Mouse (Mus musculus) stomach, embryonic 16.5 days (tissue): ENCODE data around the gene Bicd2. TPM values are rescaled to one million over a fixed set of nuclear protein-coding genes. Genes with fewer than 3 reads are reported as not detected.

Experiments
- ATAC-seq: fragments of 200-750 bp; cut with Nextera tagmentation; 2 replicates; pipeline ENCODE4 v1.8.0; 2017; ENCODE audit warnings: moderate number of reproducible peaks, moderate TSS enrichment; ENCODE audit not compliant: insufficient read depth, low FRiP score
- H3K27ac ChIP-seq: fragments of 300-500 bp; sonication (generic); 2 replicates; pipeline ENCODE4 v1.5.1; 2014; ENCODE audit warnings: low read length
- H3K27me3 ChIP-seq: fragments of 300-500 bp; sonication (generic); 2 replicates; pipeline ENCODE4 v1.6.1; 2014; ENCODE audit warnings: low read length, control low read depth, mixed read lengths; ENCODE audit not compliant: control insufficient read depth, insufficient read depth
- H3K36me3 ChIP-seq: fragments of 300-500 bp; sonication (generic); 2 replicates; pipeline ENCODE4 v1.6.1; 2014; ENCODE audit warnings: low read length; ENCODE audit not compliant: control insufficient read depth, insufficient read depth
- H3K4me1 ChIP-seq: fragments of 300-500 bp; sonication (generic); 2 replicates; pipeline ENCODE4 v1.6.1; 2014; ENCODE audit warnings: low read length, control low read depth, mixed read lengths; ENCODE audit not compliant: control insufficient read depth, insufficient read depth
- H3K4me2 ChIP-seq: fragments of 300-500 bp; sonication (generic); 2 replicates; pipeline ENCODE4 v1.6.1; 2014; ENCODE audit warnings: low read depth, low read length, mixed read lengths
- H3K4me3 ChIP-seq: fragments of 300-500 bp; sonication (generic); replicated peaks from 2 replicates; pipeline ENCODE4 v1.5.1; 2014; ENCODE audit warnings: mild to moderate bottlenecking, low read length
- H3K9ac ChIP-seq: fragments of 300-500 bp; sonication (generic); 2 replicates; pipeline ENCODE4 v1.6.1; 2014; ENCODE audit warnings: low read length
- H3K9me3 ChIP-seq: fragments of 300-500 bp; sonication (generic); replicated peaks from 2 replicates; pipeline ENCODE4 v1.6.1; 2016; ENCODE audit warnings: low read length, control low read depth; ENCODE audit not compliant: control insufficient read depth
- WGBS: fragments of 180-500 bp; shearing (Covaris S2); extraction: QIAGEN DNeasy Blood & Tissue Kit; methylation state at CpG from one replicate; pipeline ENCODE4 v1.1.7; 2014; 5-methylcytosine and 5-hydroxymethylcytosine counted together
- polyA plus RNA-seq: library from polyadenylated mRNA; unstranded; fragments of >200 nt; fragmentation: Nextera tagmentation; extraction: Ambion mirVana; gene quantifications from 2 replicates; pipeline ENCODE4 v1.2.1, GENCODE M21; 2015

Bicd2 gene
- polyA plus RNA-seq, 1 experiment from 2014 or later = 26.5 TPM

DNA sequence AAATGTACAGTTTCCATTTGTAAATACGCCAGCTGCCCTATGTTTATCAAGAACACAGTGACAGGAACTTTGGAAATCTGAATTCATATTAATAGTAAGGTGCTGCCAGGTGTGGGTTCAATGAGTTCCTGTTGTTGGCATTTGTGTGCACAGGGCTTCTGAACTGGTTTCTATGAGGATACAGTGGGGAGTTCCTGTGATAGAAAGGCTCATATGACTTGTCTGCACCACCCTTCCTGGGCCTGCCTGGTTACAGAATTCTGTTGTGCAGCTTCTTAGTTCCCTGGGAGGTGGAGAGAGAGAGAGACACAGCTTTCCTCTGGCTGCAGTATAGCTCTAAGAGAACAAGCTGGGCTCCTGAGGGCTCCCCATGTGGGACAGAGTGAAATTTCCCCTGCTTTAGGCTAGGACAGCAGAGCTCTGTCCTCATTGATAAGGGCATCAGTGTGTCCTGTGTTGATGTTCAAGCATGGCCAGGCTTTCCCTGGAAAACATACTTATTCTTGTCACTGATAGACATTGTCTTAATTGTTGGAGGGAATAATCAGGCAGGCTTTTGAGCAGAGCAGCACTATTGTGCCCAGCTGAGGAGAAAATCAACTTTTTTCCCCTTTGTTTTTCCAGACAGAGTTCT is 86.8 kb downstream of the Bicd2 start:
- no peak for ATAC-seq
- H3K27ac ChIP-seq = no peak overlapping the region
- no peaks in the 10 kb centered on the region for H3K27me3 ChIP-seq
- 0 out of 2 replicates have a peak, but pooled peaks cover 2% of the 10 kb centered on the region for H3K36me3 ChIP-seq
- H3K9ac ChIP-seq = no peak overlapping the region
- H3K4me3 ChIP-seq = no peak overlapping the region
- H3K9me3 ChIP-seq = no peaks in the 10 kb centered on the region
- peaks cover 11% of the 10 kb centered on the region; the same call in 1 of the 2 replicates for H3K4me1 ChIP-seq
- no peak overlapping the region for H3K4me2 ChIP-seq
- WGBS = 86% methylated on average over 1 of the region's 1 CpGs

DNA sequence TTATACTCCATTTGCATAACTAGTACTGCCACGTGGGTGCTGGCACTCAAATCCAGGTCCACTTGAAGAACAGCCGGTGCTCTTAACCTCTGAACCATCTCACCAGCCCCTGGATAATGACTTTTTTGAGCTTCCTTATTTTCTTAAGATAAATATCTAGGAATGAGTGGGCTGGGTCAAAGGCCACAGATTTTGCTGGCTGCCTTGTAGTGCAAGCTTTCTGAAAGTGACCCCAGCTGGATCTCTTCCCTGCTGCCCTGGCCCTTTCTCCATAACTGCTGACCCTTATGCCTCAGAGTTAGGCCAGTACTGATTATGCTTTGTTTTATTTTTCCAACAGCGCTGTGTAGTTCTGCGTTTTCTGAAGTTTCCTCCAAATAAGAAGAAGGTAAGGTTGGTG is 89.1 kb downstream of the Bicd2 start:
- no peak for ATAC-seq
- Histone ChIP-seq H3K27ac (no peak overlapping the region), H3K4me1 (peaks cover 11% of the 10 kb centered on the region; the same call in 1 of the 2 replicates), H3K36me3 (0 out of 2 replicates have a peak, but pooled peaks cover 2% of the 10 kb centered on the region), H3K27me3 (no peaks in the 10 kb centered on the region), H3K9me3 (no peaks in the 10 kb centered on the region), H3K4me2 (no peak overlapping the region), H3K9ac (no peak overlapping the region), H3K4me3 (no peak overlapping the region)
- 52% methylated on average over 4 of the region's 4 CpGs for WGBS

DNA sequence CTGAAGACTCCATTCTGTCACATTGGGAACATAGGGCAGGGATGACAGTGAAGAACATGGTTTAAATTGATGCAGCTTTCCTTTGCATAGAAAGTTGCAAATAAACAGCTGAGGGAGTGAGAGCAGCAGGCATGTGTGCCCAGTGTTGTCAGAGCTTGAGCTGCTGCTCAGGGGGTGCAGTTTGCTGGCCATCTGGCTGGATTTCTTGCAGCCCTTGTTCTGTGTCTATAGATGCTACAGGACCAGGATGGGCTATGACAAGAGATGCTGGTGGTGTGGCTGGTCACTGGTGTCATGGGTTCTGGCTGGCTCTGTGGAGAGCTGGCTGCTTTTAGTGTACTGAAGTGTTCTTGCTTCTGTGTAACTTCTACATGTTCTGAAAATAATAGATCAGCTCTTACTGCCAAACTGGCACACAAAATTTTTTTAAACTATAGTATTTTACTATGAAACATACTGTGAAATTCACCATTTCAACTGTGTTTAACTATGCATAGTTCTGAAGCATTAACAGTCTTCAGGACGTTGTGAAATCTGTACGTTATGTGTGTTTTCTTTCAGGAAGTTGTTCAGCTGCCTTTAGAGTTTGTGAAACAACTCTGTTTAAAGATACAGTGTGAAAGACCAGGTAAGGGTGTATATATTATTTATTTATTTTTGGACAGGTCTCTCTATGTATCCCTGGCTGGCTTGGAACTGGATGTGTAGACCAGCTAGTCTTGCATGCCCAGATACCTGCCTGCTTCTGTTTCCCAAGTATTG is 92.1 kb downstream of the Bicd2 start:
- Histone ChIP-seq H3K9me3 (no peaks in the 10 kb centered on the region), H3K4me3 (no peak overlapping the region), H3K27me3 (no peaks in the 10 kb centered on the region), H3K9ac (no peak overlapping the region), H3K4me2 (no peak overlapping the region), H3K36me3 (0 out of 2 replicates have a peak, but pooled peaks cover 6% of the 10 kb centered on the region), H3K27ac (no peak overlapping the region), H3K4me1 (peaks cover 5% of the 10 kb centered on the region; the same call in 1 of the 2 replicates)
- no peak for ATAC-seq
- WGBS = 89% methylated on average over 2 of the region's 2 CpGs

DNA sequence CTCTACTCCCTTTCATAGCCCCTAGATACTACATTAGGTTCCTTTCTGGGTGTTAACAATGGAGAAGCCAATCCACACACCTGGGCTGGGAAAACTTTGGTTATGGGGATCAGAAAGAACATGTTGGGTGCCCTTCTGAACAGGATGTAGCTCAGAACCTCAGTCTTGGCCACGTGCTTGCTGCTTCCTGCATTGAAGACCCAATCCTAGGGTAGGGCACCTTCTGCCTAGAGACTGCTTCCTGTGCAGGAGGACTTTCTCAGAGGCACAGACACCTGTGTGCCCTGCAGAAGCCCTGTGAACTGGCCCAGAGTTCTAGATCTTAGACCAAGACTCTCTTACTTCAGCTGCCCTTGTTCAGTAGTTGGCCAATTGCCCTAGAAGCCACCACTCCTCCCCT is 94.4 kb downstream of the Bicd2 start:
- WGBS = 87% methylated on average over 1 of the region's 1 CpGs
- H3K4me1 ChIP-seq = peaks cover 5% of the 10 kb centered on the region; the same call in 1 of the 2 replicates
- H3K36me3 ChIP-seq = 0 out of 2 replicates have a peak, but pooled peaks cover 6% of the 10 kb centered on the region
- no peak overlapping the region for H3K27ac ChIP-seq
- no peak overlapping the region for H3K9ac ChIP-seq
- no peaks in the 10 kb centered on the region for H3K27me3 ChIP-seq
- H3K4me2 ChIP-seq = no peak overlapping the region
- H3K9me3 ChIP-seq = no peaks in the 10 kb centered on the region
- no peak for ATAC-seq
- H3K4me3 ChIP-seq = no peak overlapping the region

DNA sequence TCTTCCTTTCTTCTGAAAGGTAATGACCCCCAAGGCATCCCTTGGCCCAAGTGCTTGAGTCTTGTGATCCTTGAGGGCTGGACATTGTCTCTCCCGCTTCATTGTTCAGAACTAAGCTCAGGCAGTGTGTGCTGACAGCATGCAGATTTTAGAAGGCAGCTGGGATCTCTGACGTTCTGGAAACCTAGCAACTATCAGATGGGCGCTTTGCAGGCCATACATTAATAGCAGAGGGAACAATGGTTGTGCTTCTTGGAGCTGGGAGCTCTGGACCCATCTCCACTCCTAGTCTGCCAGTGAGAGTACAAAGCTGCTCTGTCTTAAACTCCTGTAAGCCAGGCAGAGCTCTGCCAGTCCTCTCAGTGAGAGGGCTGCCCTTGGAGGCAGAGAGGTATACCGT is 94.8 kb downstream of the Bicd2 start:
- 0 out of 2 replicates have a peak, but pooled peaks cover 6% of the 10 kb centered on the region for H3K36me3 ChIP-seq
- H3K4me3 ChIP-seq = no peak overlapping the region
- WGBS = 69% methylated on average over 4 of the region's 4 CpGs
- no peaks in the 10 kb centered on the region for H3K9me3 ChIP-seq
- H3K27ac ChIP-seq = no peak overlapping the region
- no peak for ATAC-seq
- H3K27me3 ChIP-seq = no peaks in the 10 kb centered on the region
- H3K4me1 ChIP-seq = peaks cover 4% of the 10 kb centered on the region; the same call in 1 of the 2 replicates
- no peak overlapping the region for H3K9ac ChIP-seq
- H3K4me2 ChIP-seq = no peak overlapping the region

Other genes with a start within 250 kb of the Bicd2 start
- 3.3 and 3.4 TPM in 2 replicates for gene Wnk2, start 193.6 kb upstream of the Bicd2 start, polyA plus RNA-seq
- gene Ninj1, start 154.1 kb upstream of the Bicd2 start, polyA plus RNA-seq = 57.8 and 61.0 TPM in 2 replicates
- 55.7 and 56.4 TPM in 2 replicates for gene Card19, start 125.5 kb upstream of the Bicd2 start, polyA plus RNA-seq
- 0.95 and 1.2 TPM in 2 replicates for gene Susd3, start 92.9 kb upstream of the Bicd2 start, polyA plus RNA-seq
- 0.40 and 0.51 TPM in 2 replicates for gene Fgd3, start 21.3 kb upstream of the Bicd2 start, polyA plus RNA-seq
- 20.0 and 20.8 TPM in 2 replicates for gene Ippk, start 79.7 kb downstream of the Bicd2 start, polyA plus RNA-seq
- gene Tes3-ps, start 151.7 kb downstream of the Bicd2 start, polyA plus RNA-seq = 0.74 and 1.2 TPM in 2 replicates
- gene Ecm2, start 163.2 kb downstream of the Bicd2 start, polyA plus RNA-seq = 1.4 and 1.5 TPM in 2 replicates
- 119 and 131 TPM in 2 replicates for gene Aspn, start 202.9 kb downstream of the Bicd2 start, polyA plus RNA-seq
- gene Omd, start 240.9 kb downstream of the Bicd2 start, polyA plus RNA-seq = 0.85 and 1.1 TPM in 2 replicates